Mouse (Mus musculus) limb, embryonic 12.5 days (tissue): Measurements from ENCODE around the gene Cdc20. TPM values are rescaled to one million over a fixed set of nuclear protein-coding genes. Genes with fewer than 3 reads are reported as not detected.
A peak's percentile ranks its signal among the peaks of the same experiment; 100 is the strongest.

ENCODE experiments used
- ATAC-seq: fragments of 200-750 bp; cut with Nextera tagmentation; 2 replicates; pipeline ENCODE4 v1.8.0; 2017; ENCODE audit warnings: low read depth, moderate TSS enrichment; ENCODE audit not compliant: insufficient number of reproducible peaks, insufficient read depth, low FRiP score, low TSS enrichment
- H3K27ac ChIP-seq: fragments of 300-500 bp; sonication (generic); 2 replicates; pipeline ENCODE4 v1.5.1; 2016; ENCODE audit warnings: mild to moderate bottlenecking, moderate library complexity
- H3K27me3 ChIP-seq: fragments of 300-500 bp; sonication (generic); 2 replicates; pipeline ENCODE4 v1.6.1; 2016; ENCODE audit warnings: mild to moderate bottlenecking, moderate library complexity
- H3K36me3 ChIP-seq: fragments of 300-500 bp; sonication (generic); 2 replicates; pipeline ENCODE4 v1.6.1; 2016; ENCODE audit warnings: mild to moderate bottlenecking, moderate library complexity
- H3K4me1 ChIP-seq: fragments of 300-500 bp; sonication (generic); replicated peaks from 2 replicates; pipeline ENCODE4 v1.6.1; 2016
- H3K4me2 ChIP-seq: fragments of 300-500 bp; sonication (generic); 2 replicates; pipeline ENCODE4 v1.6.1; 2016; ENCODE audit warnings: mild to moderate bottlenecking, moderate library complexity
- H3K4me3 ChIP-seq: fragments of 300-500 bp; sonication (generic); replicated peaks from 2 replicates; pipeline ENCODE4 v1.5.1; 2016; ENCODE audit warnings: mild to moderate bottlenecking
- H3K9ac ChIP-seq: fragments of 300-500 bp; sonication (generic); replicated peaks from 2 replicates; pipeline ENCODE4 v1.6.1; 2016; ENCODE audit warnings: mild to moderate bottlenecking, moderate library complexity
- H3K9me3 ChIP-seq: fragments of 300-500 bp; sonication (generic); 2 replicates; pipeline ENCODE4 v1.6.1; 2016; ENCODE audit warnings: mild to moderate bottlenecking, moderate library complexity
- WGBS: fragments of 180-500 bp; shearing (Covaris S2); methylation state at CpG from one replicate; pipeline ENCODE4 v1.1.7; 2016; 5-methylcytosine and 5-hydroxymethylcytosine counted together
- polyA plus RNA-seq: library from polyadenylated mRNA; unstranded; fragments of >200 nt; fragmentation: Nextera tagmentation; extraction: Ambion mirVana; gene quantifications from 2 replicates; pipeline ENCODE4 v1.2.1, GENCODE M21; 2016

Cdc20 gene
- polyA plus RNA-seq, 1 experiment from 2014 or later, result 296 TPM

DNA sequence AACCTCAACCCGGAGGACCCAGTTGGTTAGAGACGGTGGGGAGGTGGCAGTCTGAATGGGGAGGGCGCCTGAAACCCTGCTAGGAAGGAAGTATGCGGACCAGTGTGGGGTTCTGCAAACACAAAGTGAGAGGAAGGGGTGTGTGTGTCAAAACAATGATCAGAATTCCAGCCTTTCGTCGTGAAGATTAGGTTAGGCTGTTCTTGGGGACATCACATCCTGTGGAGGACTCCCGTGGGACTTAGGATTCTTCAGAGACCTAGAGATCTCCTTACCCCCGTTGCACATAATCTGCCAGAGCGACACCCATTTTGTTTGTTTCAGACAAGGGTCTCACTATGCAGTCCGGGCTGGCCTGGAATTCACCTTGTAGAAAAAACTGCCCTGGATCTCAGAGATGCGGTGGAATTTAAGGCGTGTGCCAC is 689 bp upstream of the Cdc20 start:
- H3K4me1 ChIP-seq, result peaks cover 35% of the 10 kb centered on the region
- ATAC-seq, result no peak
- no peaks in the 10 kb centered on the region for H3K27me3 ChIP-seq
- peak overlapping the region; percentile 87 for H3K4me2 ChIP-seq
- H3K9me3 ChIP-seq, result no peaks in the 10 kb centered on the region
- peak overlapping the region; percentile 82 for H3K4me3 ChIP-seq
- peak overlapping the region; percentile 82 for H3K9ac ChIP-seq
- H3K36me3 ChIP-seq, result peaks cover 30% of the 10 kb centered on the region
- H3K27ac ChIP-seq, result peak overlapping the region; percentile 91
- WGBS, result 10% methylated on average over 12 of the region's 12 CpGs

DNA sequence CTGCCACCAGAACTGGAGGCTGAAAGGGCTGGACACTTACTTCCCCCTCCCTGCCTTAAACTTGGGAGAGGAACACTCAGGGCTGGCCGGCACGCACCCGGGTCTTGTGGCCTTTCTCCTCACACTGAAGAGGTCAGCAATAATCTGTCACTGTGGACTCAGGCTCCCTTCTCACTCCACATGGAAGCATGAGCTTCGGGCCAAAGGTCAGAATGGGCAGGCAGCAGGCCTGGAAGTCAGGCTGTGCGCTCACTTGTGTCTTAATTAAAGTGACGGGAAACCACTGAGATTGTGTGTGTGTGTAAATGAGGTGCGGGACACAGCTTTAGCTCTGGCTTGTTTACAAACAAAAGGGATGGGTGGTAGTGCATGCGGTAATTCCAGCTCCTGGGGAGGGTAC is 4.8 kb downstream of the Cdc20 start:
- peaks cover 49% of the 10 kb centered on the region for H3K4me1 ChIP-seq
- H3K4me3 ChIP-seq, result no peak overlapping the region
- H3K27me3 ChIP-seq, result no peaks in the 10 kb centered on the region
- no peak overlapping the region for H3K27ac ChIP-seq
- peak overlapping the region; percentile 27; the same call in 1 of the 2 replicates for H3K9ac ChIP-seq
- H3K36me3 ChIP-seq, result peaks cover 57% of the 10 kb centered on the region
- 72% methylated on average over 8 of the region's 8 CpGs for WGBS
- no peak for ATAC-seq
- no peaks in the 10 kb centered on the region for H3K9me3 ChIP-seq
- H3K4me2 ChIP-seq, result no peak overlapping the region

DNA sequence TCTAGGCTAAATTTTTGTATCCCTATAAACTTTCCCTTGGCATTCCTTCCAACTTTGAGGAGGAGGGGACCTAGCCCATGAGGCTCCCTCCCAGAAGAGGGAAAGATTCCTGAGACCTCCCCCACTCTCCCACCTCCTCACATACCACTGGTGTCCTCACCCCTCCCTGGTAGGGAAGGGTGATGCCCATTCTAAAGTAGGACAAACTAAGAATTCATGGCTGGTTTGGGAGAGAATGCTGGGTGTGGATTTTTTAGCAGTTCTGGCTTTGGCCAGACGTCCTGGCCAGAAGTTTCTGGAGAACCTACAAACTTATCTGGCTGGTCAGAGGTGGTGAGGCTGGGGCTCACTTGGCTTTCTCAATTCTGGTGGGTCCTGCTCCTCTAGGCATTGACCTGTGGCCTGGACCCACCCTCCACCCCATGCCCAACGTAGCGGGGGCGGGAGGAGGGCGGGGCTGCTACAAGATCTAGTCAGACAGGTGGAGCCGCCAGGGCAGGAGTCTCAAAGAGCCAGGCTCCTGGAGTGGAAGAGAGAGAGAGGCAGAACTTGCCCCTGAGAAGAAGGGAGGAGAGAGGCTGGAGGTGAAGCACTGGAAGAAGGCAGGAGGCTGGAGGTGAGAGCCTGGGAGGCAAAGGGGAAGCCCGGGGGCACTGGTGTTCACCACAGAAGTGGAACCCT is 7.8 kb downstream of the Cdc20 start:
- Histone ChIP-seq H3K36me3 (peaks cover 42% of the 10 kb centered on the region), H3K27ac (peak overlapping the region; percentile 83; the same call in 1 of the 2 replicates), H3K4me1 (peaks cover 29% of the 10 kb centered on the region), H3K4me2 (peak overlapping the region; percentile 88), H3K27me3 (no peaks in the 10 kb centered on the region), H3K4me3 (peak overlapping the region; percentile 71), H3K9ac (peak overlapping the region; percentile 65), H3K9me3 (no peaks in the 10 kb centered on the region)
- 42% methylated on average over 7 of the region's 7 CpGs for WGBS
- no peak for ATAC-seq

DNA sequence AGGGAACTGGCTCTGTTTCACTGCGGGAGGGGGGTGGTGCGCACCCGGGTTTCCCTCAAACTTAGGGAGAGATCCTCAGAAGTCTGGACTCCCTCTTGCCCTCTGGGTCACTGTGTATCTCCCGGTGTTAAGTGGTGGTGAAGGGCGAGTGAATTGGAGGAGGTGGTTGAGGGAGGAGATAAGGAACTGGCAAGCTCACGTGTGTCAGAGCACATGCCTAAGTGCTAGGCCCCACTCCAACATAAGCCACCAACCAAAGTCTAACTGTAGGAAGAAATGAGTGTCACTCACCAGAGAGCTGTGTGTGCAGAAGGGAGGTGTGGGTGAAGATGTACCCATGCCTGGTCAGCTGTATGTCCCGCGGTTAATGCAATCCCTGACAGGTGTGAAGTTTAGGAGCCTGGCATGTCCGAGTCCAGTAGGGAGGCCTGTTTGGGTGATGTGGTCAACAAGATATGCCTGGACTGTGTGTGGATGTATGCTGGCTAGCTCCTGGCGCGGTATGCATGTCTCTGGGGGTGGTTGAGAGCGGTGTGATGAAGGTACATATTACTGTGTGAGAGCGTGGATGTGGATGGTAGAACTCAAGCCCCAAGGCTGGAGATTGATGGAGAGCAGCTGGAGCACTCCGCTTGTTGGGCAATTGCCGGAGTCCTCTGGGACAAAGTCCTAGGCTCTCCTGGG is 8.5 kb downstream of the Cdc20 start:
- H3K9ac ChIP-seq, result peak overlapping the region; percentile 65
- 41% methylated on average over 15 of the region's 15 CpGs for WGBS
- peak overlapping the region; percentile 71 for H3K4me3 ChIP-seq
- peak overlapping the region; percentile 83 for H3K27ac ChIP-seq
- H3K27me3 ChIP-seq, result no peaks in the 10 kb centered on the region
- H3K4me2 ChIP-seq, result peak overlapping the region; percentile 88
- no peaks in the 10 kb centered on the region for H3K9me3 ChIP-seq
- H3K36me3 ChIP-seq, result peaks cover 39% of the 10 kb centered on the region
- ATAC-seq, result 0 out of 2 replicates have a peak, but pooled peaks have one; percentile 18
- peaks cover 24% of the 10 kb centered on the region for H3K4me1 ChIP-seq

DNA sequence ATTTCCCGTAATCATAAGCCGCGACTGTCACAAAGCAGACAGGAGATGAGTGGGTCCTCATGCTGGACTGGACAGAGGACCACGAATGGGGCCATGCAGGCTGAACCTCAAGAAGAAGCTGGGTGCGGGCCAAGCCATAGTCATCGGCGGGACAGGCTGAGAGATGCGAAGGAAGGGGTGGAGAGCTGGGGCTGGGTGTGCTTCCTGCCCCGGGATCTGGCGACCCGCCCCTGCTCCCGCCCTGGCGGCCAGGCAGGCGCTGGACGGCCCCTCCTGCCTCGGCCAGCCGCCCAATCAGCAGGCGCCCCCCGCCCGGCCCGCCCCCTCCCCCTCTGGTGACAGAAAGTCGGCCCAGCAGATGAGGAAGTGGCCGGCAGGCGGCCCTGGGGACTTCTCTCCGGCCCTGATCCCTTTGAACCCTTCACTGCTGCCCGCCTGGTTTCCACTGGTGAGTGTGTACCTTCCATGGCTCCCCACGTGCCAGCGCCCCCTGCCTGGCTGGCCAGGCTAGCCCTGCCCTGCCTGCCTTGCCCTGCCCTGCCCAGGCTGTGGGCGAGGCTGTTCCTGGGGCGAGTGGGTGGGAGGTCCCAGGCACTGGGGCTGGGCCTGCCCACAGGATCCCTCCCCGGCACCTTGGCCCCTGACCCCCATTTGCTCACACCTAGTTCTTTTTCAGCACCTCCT is 9.2 kb downstream of the Cdc20 start, which contains the start of gene Elovl1:
Gene Elovl1 (plus strand): TSS at position 326 of the 684 bp plus-strand sequence.
- Histone ChIP-seq H3K9ac (peak within 1 kb of the TSS; percentile 65), H3K4me3 (peak within 1 kb of the TSS; percentile 71), H3K4me1 (peaks cover 24% of the 10 kb centered on the region), H3K4me2 (peak within 1 kb of the TSS; percentile 88), H3K27me3 (no peaks in the 10 kb centered on the region), H3K27ac (peak within 1 kb of the TSS; percentile 83), H3K9me3 (no peaks in the 10 kb centered on the region), H3K36me3 (peaks cover 34% of the 10 kb centered on the region)
- WGBS, result 1% methylated on average over 19 of the region's 31 CpGs
- peak; percentile 95 for ATAC-seq

DNA sequence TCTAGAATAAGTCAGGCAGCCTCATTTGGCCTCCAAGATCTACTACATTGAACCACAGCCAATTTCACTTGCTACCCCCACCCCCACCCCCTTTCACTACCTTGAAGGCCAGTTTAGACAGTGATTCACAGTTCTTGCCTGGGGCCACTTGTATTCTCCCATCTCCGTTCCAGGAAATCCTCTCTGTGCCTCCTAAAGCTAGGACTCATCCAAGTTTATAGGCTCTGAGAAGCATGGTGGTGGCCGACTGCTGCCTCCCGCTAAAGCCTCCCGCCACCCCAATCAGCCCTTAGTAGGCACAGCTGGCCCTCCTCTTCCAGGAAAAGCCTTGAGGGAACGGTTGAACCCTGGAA is 9.8 kb downstream of the Cdc20 start:
- peak overlapping the region; percentile 88 for H3K4me2 ChIP-seq
- peak; percentile 39; the same call in 1 of the 2 replicates for ATAC-seq
- no peaks in the 10 kb centered on the region for H3K27me3 ChIP-seq
- H3K4me1 ChIP-seq, result peaks cover 24% of the 10 kb centered on the region
- H3K4me3 ChIP-seq, result peak overlapping the region; percentile 71
- H3K36me3 ChIP-seq, result peaks cover 32% of the 10 kb centered on the region
- peak overlapping the region; percentile 83 for H3K27ac ChIP-seq
- WGBS, result 5% methylated on average over 5 of the region's 5 CpGs
- H3K9ac ChIP-seq, result peak overlapping the region; percentile 65
- no peaks in the 10 kb centered on the region for H3K9me3 ChIP-seq

DNA sequence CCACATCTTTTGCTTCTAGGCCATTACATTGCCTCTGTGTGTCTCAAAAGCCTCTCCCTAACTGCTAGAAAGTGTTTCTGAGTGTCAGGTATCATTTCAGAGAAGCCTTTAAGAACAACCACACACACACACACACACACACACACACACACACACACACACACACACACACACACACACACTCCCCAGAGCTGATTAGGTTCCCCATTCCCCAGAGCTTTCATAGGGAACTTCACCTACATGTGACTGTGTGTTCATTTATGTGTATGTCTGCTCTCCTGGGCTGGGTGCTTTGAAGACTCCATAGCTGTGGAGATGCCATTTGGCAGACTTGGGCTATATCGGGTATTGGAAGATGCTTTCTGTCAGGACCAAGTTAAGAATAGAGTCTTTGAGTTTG is 11.8 kb downstream of the Cdc20 start:
- no peak overlapping the region for H3K9ac ChIP-seq
- H3K4me2 ChIP-seq, result no peak overlapping the region
- ATAC-seq, result no peak
- peaks cover 24% of the 10 kb centered on the region for H3K4me1 ChIP-seq
- H3K27ac ChIP-seq, result no peak overlapping the region
- no peaks in the 10 kb centered on the region for H3K27me3 ChIP-seq
- H3K4me3 ChIP-seq, result no peak overlapping the region
- no peaks in the 10 kb centered on the region for H3K9me3 ChIP-seq
- peaks cover 23% of the 10 kb centered on the region for H3K36me3 ChIP-seq
- WGBS, result 90% methylated on average over 1 of the region's 1 CpGs

DNA sequence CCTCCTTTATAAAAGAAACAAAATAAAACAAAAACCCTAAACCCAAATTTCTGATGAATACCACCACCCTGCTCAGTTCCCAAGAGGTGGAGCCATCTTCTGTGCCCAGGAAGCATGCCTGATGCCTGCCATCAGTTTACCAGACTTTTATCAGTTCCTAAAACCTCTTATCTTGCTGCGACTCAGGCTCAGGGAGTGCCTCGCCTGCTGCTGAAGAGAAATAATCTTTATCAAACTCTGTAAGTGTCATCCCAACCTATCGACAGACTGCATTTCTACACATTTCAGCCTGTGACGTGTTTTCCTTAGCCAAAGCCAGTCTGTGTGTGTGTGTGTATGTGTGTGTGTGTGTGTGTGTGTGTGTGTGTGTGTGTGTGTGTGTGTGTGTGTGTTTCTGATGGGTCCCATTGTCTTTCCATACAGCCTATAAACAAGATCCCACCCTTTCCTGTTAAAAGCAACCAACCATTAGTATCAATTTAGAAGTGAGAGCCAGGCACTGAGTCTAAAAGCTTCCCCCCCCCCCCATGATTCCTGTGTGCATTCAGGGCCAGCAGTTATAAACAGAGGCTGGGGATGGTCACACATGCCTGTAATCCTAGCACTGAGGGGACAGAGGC is 12.5 kb downstream of the Cdc20 start:
- H3K27ac ChIP-seq, result no peak overlapping the region
- 85% methylated on average over 4 of the region's 4 CpGs for WGBS
- no peaks in the 10 kb centered on the region for H3K9me3 ChIP-seq
- no peaks in the 10 kb centered on the region for H3K27me3 ChIP-seq
- H3K36me3 ChIP-seq, result peaks cover 24% of the 10 kb centered on the region
- H3K9ac ChIP-seq, result no peak overlapping the region
- peaks cover 22% of the 10 kb centered on the region for H3K4me1 ChIP-seq
- no peak overlapping the region for H3K4me2 ChIP-seq
- no peak overlapping the region for H3K4me3 ChIP-seq
- no peak for ATAC-seq

DNA sequence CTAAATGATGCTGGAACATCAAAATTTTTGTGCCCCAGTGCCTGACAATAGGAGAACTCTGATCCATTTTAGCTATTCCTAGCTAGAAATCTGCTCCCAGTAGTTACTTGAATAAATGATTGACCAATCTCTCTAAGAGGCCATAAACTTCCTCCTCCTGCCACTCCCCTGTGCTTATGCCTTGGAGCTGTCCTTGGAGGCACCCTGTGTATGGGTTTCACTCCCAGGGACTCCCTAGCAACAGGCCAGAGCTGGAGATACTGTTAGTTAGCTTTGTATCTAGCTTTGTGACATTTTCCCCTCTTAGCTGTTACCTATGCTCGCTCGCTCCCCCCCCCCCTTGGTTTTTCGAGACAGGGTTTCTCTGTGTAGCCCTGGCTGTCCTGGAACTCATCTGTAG is 15.8 kb downstream of the Cdc20 start:
- Histone ChIP-seq H3K9ac (no peak overlapping the region), H3K4me1 (no peaks in the 10 kb centered on the region), H3K27me3 (no peaks in the 10 kb centered on the region), H3K4me2 (no peak overlapping the region), H3K9me3 (no peaks in the 10 kb centered on the region), H3K4me3 (no peak overlapping the region), H3K27ac (no peak overlapping the region), H3K36me3 (peaks cover 52% of the 10 kb centered on the region)
- ATAC-seq, result no peak
- WGBS, result 87% methylated on average over 3 of the region's 3 CpGs

DNA sequence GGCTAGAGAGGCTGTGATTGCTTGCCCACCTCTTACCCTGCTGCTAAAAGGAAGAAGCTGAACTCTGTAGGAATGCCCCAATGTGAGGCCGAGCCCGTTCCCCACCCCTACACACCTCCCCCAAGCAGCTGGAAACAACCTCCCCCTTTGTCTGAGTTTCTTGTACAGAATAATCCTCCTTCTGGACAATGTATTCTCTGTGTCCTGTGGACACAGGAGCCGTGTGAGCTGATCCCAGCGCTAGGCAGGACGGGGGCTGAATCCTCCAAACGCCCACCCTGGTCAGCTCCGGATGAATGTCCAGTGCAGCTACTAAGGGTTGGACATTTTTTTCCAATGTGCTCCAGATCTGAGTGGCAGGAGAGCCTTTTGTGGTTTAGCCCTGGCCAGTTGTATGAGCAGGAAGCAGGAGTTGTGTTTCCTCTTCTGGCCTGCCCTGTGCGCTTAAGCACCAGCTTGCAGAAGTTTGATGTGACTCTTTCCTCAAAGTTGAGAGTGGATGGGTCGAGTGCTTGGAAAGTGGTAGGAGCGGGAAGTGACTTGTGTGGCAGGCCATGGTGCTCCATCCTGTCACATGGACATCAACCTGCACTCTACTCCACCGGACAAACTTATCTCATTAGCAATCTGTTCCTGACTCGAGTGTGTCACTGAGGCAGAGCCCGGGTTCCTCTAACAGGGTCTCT is 19.9 kb downstream of the Cdc20 start:
- no peaks in the 10 kb centered on the region for H3K9me3 ChIP-seq
- H3K4me3 ChIP-seq, result no peak overlapping the region
- H3K27ac ChIP-seq, result no peak overlapping the region
- no peaks in the 10 kb centered on the region for H3K4me1 ChIP-seq
- peaks cover 83% of the 10 kb centered on the region for H3K36me3 ChIP-seq
- no peak for ATAC-seq
- no peak overlapping the region for H3K4me2 ChIP-seq
- WGBS, result 92% methylated on average over 13 of the region's 13 CpGs
- H3K27me3 ChIP-seq, result no peaks in the 10 kb centered on the region
- no peak overlapping the region for H3K9ac ChIP-seq
